Mouse (Mus musculus) frontal cortex, adult 2 months (tissue): ENCODE results near the gene Farp2. TPM values are rescaled to one million over a fixed set of nuclear protein-coding genes. Genes with fewer than 3 reads are reported as not detected.

Source experiments
- polyA plus RNA-seq: library from polyadenylated mRNA; depleted of rRNA; stranded (reverse); fragments of >200 nt; gene quantifications from 2 replicates; pipeline ENCODE4 v1.2.3, GENCODE M21; 2012; rRNA removed

The Farp2 gene
- polyA plus RNA-seq, 1 experiment = 4.9 TPM

Other genes starting within 250 kb of the Farp2 start
- gene Mterf4, start 206.2 kb upstream of the Farp2 start, polyA plus RNA-seq = 16.0 and 18.6 TPM in 2 replicates
- gene Ppp1r7, start 169.2 kb upstream of the Farp2 start, polyA plus RNA-seq = 24.1 and 27.7 TPM in 2 replicates
- 4.2 and 7.1 TPM in 2 replicates for gene Pask, start 168.6 kb upstream of the Farp2 start, polyA plus RNA-seq
- gene Ano7, start 138.1 kb upstream of the Farp2 start, polyA plus RNA-seq = 0.86 and 1.3 TPM in 2 replicates
- gene Hdlbp, start 33.3 kb upstream of the Farp2 start, polyA plus RNA-seq = 77.9 and 87.3 TPM in 2 replicates
- gene Stk25, start 146.6 kb downstream of the Farp2 start, polyA plus RNA-seq = 359 and 411 TPM in 2 replicates
- gene Bok, start 173.6 kb downstream of the Farp2 start, polyA plus RNA-seq = 48.4 and 53.9 TPM in 2 replicates
- 49.9 and 50.6 TPM in 2 replicates for gene Atg4b, start 239.4 kb downstream of the Farp2 start, polyA plus RNA-seq
- gene Thap4, start 242.8 kb downstream of the Farp2 start, polyA plus RNA-seq = 34.8 and 38.4 TPM in 2 replicates